Mouse (Mus musculus): ENCODE measurements around the gene Susd4.

Gene Susd4

GRCm38 (mm10) chr1:182787030-182787429 is 23.4 kb downstream of the Susd4 start:
- in situ Hi-C loops (cut with MboI, MseI) = no loop called here

GRCm38 (mm10) chr1:182788896-182789295 is 25.2 kb downstream of the Susd4 start:
- in situ Hi-C loops (cut with MboI, MseI) = no loop called here

DNA sequence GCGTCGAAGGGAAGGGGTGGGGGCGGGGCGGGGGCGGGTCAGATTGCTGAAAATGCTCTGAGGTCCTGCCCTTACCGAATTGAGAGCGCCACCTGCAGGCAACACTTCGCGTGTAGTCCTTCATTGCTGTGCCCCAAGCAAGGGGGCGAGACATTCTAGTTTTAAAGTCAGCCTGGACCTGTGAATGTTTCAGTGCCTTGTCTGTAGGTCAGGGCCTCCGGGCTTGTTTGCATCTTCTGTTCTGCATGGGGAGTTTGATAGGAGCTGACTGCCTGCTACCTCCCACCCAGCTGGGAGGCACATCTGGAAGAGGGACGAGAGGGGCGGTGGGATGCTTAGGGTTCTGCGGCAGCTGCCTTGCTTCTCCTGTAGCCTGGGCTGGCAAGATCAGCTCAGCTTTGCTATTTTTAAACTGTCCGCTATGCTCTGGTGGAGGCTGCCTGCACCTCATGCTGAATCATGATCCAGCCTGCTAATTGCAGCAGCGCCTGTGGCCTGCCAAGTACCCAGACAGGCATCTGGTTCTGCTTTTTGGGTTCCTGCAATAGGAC is 28.9 kb downstream of the Susd4 start:
- in situ Hi-C loops (cut with MboI, MseI) = no loop called here

DNA sequence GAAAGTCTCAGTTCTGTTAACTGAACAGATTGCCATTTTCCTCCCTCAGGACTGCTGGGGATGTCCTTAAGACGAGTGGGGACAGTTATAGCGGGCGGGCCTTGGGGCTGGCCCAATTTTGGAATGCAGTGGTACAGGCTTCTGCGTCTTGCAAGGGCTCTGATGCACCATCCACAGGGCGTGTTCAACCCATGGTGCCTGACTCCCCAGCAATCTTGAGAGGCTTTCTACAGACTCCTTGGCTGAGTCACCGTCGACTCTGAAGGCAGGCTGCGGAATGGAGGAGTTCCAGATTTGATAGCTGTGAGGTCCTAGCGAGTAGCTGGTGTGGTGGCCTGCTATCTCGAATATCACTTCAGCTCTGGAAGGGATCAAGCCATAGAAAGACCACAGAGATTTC is 30.6 kb downstream of the Susd4 start:
- in situ Hi-C loops (cut with MboI, MseI) = no loop called here

DNA sequence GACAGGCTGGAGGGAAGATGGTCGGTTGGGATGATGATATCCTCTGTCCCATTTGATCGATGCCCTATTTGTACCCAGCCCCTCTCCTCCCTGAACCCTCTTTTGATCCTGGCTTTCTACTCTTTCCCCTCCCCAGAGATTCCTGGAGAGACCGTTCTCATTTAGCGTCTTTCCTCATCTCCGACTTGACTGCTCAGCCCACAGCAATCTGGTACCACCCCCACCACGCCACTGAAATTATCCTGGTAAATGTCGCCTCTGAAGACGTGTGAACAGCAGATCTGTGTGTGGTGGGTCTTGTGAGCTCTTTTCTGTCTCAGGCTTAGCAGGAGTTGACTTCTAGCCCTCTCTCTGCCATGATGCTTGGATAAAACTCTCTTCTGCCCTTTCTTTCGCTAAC is 31.0 kb downstream of the Susd4 start:
- in situ Hi-C loops (cut with MboI, MseI) = no loop called here

GRCm38 (mm10) chr1:182797048-182797447 is 33.4 kb downstream of the Susd4 start:
- in situ Hi-C loops (cut with MboI, MseI) = no loop called here

GRCm38 (mm10) chr1:182801590-182801989 is 37.9 kb downstream of the Susd4 start:
- in situ Hi-C loops (cut with MboI, MseI) = no loop called here

GRCm38 (mm10) chr1:182802891-182803290 is 39.2 kb downstream of the Susd4 start:
- in situ Hi-C loops (cut with MboI, MseI) = no loop called here

DNA sequence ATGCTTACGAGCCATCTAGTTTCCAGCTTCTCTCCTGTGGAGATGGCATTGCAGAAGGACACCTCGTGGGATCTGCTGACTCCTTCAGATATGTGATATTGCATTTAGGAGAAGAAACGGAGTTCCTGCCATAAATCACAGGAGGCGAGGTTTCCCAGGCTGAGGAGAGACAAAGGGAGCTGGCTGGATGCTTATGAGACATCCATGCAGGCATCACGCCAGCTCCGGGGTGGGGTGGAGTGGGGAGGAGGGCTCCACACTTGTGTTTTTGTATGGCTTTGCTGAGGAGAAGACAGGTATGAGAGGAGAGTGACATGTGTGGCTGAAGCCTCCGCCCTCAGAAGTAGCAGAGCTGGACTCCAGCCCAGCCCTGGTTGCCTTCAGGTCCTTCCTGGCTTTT is 50.3 kb downstream of the Susd4 start:
- in situ Hi-C loops (cut with MboI, MseI) = no loop called here

GRCm38 (mm10) chr1:182814566-182814965 is 50.9 kb downstream of the Susd4 start:
- in situ Hi-C loops (cut with MboI, MseI) = no loop called here

DNA sequence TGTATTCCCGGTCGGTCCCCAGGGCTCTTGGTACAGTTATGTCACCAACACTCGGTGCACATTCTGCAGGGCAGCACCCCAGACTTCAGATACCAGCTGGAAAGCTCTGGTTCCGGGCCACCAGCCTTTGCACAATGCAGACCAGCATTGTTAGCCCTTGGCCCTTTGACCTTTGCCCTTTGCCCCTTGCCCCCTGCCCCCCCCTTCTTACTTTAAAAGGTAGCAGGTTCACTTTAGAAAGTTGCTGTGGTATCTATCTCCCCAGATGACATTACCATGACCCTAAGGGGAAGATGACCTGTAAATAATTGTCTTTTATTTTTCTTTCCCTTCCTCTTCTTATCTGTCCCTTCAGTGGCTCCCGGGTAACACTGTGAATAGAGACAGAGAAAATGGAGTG is 53.4 kb downstream of the Susd4 start:
- in situ Hi-C loops (cut with MboI, MseI) = no loop called here

DNA sequence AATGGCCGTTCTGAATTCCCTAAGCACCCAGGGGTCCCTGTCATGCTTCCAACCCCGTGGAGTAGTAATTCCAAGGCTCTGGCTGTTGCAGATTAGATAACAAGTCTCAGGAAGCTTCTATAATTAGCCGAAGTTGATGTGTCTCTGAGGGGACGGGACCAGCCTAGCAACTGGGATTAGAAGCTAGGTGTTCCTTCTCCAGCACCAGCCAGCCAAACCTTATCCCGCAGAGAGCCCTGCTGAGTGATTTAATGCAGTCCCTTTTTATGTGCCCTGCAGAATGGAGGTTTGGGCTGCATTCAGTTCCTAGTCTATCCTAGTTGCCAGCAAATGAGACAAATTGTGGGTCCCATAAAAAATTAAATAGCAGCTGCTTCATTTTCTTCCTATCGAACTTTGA is 54.0 kb downstream of the Susd4 start:
- in situ Hi-C loops (cut with MboI, MseI) = no loop called here

- in situ Hi-C loops (cut with MboI, MseI) = no loop called here
Measured at GRCm38 (mm10) chr1:182818931-182819330, 55.3 kb downstream of the Susd4 start.

- in situ Hi-C loops (cut with MboI, MseI) = no loop called here
Measured at GRCm38 (mm10) chr1:182822729-182823128, 59.1 kb downstream of the Susd4 start.

GRCm38 (mm10) chr1:182823723-182824421 is 60.2 kb downstream of the Susd4 start:
- in situ Hi-C loops (cut with MboI, MseI) = no loop called here

- in situ Hi-C loops (cut with MboI, MseI) = no loop called here
Measured at GRCm38 (mm10) chr1:182826557-182826956, 62.9 kb downstream of the Susd4 start.

GRCm38 (mm10) chr1:182838061-182838460 is 74.4 kb downstream of the Susd4 start:
- in situ Hi-C loops (cut with MboI, MseI) = no loop called here

DNA sequence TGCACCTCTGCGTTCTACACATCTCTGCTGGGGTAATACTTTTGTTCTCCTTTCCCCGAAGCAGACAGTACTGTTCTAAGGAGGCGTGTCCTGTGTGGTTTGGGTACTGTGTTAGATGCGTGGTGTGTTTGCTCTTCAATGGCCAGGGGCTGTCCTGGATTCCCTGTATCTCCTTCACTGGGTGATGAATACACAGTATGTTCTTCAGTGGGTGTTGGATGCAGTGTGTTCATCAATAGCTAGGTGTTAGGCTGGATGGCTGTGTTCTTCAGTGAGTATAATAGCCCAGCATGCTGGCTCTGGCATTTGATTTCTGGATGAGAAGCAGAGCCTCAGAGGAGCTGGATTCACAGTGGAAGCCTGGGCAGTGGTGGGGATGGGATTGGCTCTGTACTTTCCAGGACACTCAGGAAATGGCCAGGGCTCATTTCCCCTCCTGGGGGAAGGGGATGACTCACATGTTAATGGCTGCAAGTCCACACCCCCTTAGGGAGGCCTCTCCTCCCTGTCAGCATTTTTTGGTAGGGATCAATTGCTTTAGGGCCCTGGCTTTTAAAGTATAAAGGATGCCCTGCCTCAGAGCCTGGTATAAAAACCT is 75.8 kb downstream of the Susd4 start:
- in situ Hi-C loops (cut with MboI, MseI) = no loop called here

GRCm38 (mm10) chr1:182840011-182840410 is 76.4 kb downstream of the Susd4 start:
- in situ Hi-C loops (cut with MboI, MseI) = no loop called here

DNA sequence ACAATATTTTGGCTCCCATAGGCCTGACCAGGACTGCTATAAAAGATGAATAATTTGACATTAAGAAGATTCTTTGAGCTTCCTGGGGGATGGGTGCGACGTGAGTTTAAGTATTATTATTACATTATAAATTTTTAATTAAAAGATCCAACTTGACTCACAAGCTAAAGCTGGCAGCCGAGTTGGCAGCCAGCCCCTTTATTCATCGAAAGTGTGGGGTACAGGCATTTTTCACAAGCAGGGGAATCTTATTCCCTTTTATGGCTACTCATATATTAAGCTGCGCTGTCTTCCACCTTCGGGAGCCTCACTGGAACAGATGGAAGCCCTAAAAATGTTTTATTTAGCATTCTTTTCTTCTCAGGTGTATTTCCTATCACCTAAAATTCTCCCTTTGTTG is 76.9 kb downstream of the Susd4 start:
- in situ Hi-C loops (cut with MboI, MseI) = no loop called here

GRCm38 (mm10) chr1:182849556-182849955 is 85.9 kb downstream of the Susd4 start:
- in situ Hi-C loops (cut with MboI, MseI) = no loop called here

DNA sequence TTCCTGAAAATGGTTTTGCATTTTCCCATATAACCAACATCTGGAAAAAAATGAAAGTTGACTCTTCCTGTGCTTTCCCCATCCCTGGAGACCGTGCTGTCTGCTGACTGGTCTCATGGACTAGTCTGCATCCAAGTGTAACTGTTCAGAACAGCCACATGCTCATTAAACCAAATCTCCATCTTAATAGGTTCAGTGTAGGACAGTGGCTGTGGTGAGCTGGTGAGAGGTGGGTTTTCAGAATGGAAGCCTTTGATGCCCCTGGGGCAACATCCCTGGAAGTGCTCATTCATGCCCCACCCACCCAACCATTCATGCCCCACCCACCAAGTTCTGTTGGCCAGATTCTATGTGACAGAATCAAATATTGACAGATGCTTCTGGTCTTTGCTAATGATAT is 86.4 kb downstream of the Susd4 start:
- in situ Hi-C loops (cut with MboI, MseI) = no loop called here

DNA sequence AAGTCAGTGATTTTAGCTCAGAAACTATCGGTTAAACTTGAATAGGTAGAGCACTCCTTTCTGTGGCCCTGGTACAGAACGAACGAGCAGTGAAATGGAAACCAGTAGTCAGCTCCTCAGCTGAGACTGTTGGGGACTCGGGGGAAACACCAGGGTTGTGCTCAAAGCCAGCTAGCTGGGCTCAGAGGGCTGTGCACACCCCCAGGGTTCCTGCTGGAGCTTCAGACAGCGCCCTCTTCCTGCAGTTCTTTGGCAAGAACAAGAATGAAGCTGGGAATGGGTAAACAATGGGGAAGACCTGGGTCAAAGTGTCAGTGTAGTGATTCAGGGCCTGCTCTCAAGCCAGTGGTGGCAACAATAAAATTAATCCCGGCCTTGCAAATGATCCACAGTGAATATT is 88.5 kb downstream of the Susd4 start:
- in situ Hi-C loops (cut with MboI, MseI) = no loop called here
